Mouse (Mus musculus) limb, embryonic 12.5 days (tissue): Measurements from ENCODE around the gene Scfd2. TPM values are rescaled to one million over a fixed set of nuclear protein-coding genes. Genes with fewer than 3 reads are reported as not detected.

Experiments used
- ATAC-seq: fragments of 200-750 bp; cut with Nextera tagmentation; 2 replicates; pipeline ENCODE4 v1.8.0; 2017; ENCODE audit warnings: low read depth, moderate TSS enrichment; ENCODE audit not compliant: insufficient number of reproducible peaks, insufficient read depth, low FRiP score, low TSS enrichment
- H3K27ac ChIP-seq: fragments of 300-500 bp; sonication (generic); 2 replicates; pipeline ENCODE4 v1.5.1; 2016; ENCODE audit warnings: mild to moderate bottlenecking, moderate library complexity
- H3K27me3 ChIP-seq: fragments of 300-500 bp; sonication (generic); 2 replicates; pipeline ENCODE4 v1.6.1; 2016; ENCODE audit warnings: mild to moderate bottlenecking, moderate library complexity
- H3K36me3 ChIP-seq: fragments of 300-500 bp; sonication (generic); 2 replicates; pipeline ENCODE4 v1.6.1; 2016; ENCODE audit warnings: mild to moderate bottlenecking, moderate library complexity
- H3K4me1 ChIP-seq: fragments of 300-500 bp; sonication (generic); replicated peaks from 2 replicates; pipeline ENCODE4 v1.6.1; 2016
- H3K4me2 ChIP-seq: fragments of 300-500 bp; sonication (generic); 2 replicates; pipeline ENCODE4 v1.6.1; 2016; ENCODE audit warnings: mild to moderate bottlenecking, moderate library complexity
- H3K4me3 ChIP-seq: fragments of 300-500 bp; sonication (generic); replicated peaks from 2 replicates; pipeline ENCODE4 v1.5.1; 2016; ENCODE audit warnings: mild to moderate bottlenecking
- H3K9ac ChIP-seq: fragments of 300-500 bp; sonication (generic); replicated peaks from 2 replicates; pipeline ENCODE4 v1.6.1; 2016; ENCODE audit warnings: mild to moderate bottlenecking, moderate library complexity
- H3K9me3 ChIP-seq: fragments of 300-500 bp; sonication (generic); 2 replicates; pipeline ENCODE4 v1.6.1; 2016; ENCODE audit warnings: mild to moderate bottlenecking, moderate library complexity
- WGBS: fragments of 180-500 bp; shearing (Covaris S2); methylation state at CpG from one replicate; pipeline ENCODE4 v1.1.7; 2016; 5-methylcytosine and 5-hydroxymethylcytosine counted together
- polyA plus RNA-seq: library from polyadenylated mRNA; unstranded; fragments of >200 nt; fragmentation: Nextera tagmentation; extraction: Ambion mirVana; gene quantifications from 2 replicates; pipeline ENCODE4 v1.2.1, GENCODE M21; 2016

Gene Scfd2
- polyA plus RNA-seq, 1 experiment from 2014 or later, result 19.1 TPM

DNA sequence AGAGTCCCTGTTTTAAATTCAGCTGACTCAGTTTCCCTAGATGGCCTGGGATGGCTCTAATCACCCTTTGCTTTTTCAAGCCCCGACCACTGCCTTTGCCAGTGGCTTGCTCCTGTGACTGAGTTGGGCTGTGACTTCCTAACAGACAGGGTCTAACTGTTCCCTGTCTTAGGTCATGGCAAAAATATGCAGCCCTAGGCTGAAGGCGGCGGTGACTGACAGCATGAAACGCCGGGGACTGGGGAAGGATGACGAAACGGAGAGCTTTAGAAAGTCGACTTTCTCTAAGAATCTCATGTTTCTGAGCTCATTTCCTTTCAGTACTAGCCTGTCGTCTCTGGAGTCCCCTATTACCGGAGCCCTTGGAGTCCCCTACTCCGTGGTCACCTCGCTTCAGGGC lies 359.4 kb downstream of the Scfd2 start:
- peak overlapping the region; percentile 21; the same call in 1 of the 2 replicates for H3K4me2 ChIP-seq

DNA sequence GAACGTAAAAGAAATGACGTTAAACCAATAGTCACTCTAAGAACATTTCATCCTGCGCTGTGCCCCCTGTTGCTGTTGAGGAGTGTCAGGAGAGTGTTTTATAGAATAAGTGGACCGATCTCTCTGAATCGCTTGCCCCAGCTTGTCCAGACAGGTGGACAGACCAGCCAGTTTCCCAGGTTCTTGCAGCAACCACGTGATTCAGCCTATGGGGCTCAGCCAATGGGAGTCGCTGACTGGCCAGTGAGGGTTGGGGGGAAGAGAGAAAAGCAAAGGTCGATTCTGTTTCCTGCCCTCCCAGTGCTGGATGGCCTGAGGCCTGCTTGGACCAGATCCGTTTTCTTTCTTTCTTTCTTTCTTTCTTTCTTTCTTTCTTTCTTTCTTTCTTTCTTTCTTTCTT lies 359.8 kb downstream of the Scfd2 start:
- peak overlapping the region; percentile 91 for H3K27ac ChIP-seq
- no peaks in the 10 kb centered on the region for H3K27me3 ChIP-seq
- whole genome bisulfite sequencing, result 67% methylated on average over 9 of the region's 9 CpGs
- H3K4me1 ChIP-seq, result peaks cover 65% of the 10 kb centered on the region
- H3K4me2 ChIP-seq, result no peak overlapping the region
- ATAC-seq, result no peak
- H3K9ac ChIP-seq, result no peak overlapping the region
- no peaks in the 10 kb centered on the region for H3K36me3 ChIP-seq
- no peak overlapping the region for H3K4me3 ChIP-seq
- H3K9me3 ChIP-seq, result no peaks in the 10 kb centered on the region

More for the DNA sequence above, 359.4 kb downstream of the Scfd2 start:
- no peak for ATAC-seq
- no peaks in the 10 kb centered on the region for H3K9me3 ChIP-seq
- H3K27me3 ChIP-seq, result no peaks in the 10 kb centered on the region
- no peaks in the 10 kb centered on the region for H3K36me3 ChIP-seq
- H3K4me3 ChIP-seq, result no peak overlapping the region
- WGBS, result 49% methylated on average over 12 of the region's 12 CpGs
- no peak overlapping the region for H3K9ac ChIP-seq
- peak overlapping the region; percentile 91 for H3K27ac ChIP-seq
- H3K4me1 ChIP-seq, result peaks cover 69% of the 10 kb centered on the region

DNA sequence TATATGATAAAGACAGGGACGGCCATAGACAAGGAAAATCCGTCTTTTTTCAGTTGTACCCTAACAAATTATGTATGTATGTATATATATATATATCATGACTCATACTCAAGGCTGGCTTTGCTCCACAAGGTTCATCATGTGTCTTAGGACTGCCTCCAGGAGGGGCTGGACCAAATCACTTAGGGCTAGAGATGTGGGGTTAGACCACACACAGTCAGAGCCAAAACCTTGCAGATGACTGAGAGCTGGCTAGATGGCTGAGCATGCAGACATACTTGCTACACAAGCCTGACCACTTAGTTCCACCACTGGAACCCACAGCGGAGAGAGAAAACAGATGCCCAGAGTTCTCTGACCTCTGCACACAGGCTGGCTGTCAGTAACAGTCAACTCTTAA lies 363.5 kb downstream of the Scfd2 start:
- 83% methylated on average over 3 of the region's 3 CpGs for WGBS
- no peak overlapping the region for H3K27ac ChIP-seq
- ATAC-seq, result no peak

DNA sequence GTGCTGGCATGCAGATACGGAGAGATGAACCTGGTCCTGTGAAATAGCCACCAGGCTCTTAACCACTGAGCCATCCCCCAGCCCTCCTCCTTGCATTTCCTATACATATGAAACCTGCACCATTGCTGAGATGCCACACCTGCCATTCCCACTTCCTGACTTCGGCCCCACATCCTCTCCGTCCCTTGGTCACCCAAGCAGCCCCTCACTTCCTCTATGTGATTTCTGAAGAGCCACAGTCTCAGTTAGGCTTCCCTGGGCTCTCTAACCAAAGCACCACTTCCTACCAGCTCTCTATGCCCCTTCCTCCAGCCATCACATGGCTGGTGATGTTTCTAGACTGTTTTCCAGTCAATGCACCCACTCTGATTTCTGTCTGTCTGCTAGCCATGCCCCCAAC lies 364.9 kb downstream of the Scfd2 start:
- no peak overlapping the region for H3K27ac ChIP-seq
- H3K4me3 ChIP-seq, result no peak overlapping the region
- peaks cover 31% of the 10 kb centered on the region for H3K4me1 ChIP-seq
- no peak for ATAC-seq
- no peaks in the 10 kb centered on the region for H3K36me3 ChIP-seq
- no peaks in the 10 kb centered on the region for H3K27me3 ChIP-seq
- no peak overlapping the region for H3K4me2 ChIP-seq
- no peaks in the 10 kb centered on the region for H3K9me3 ChIP-seq
- WGBS, result 84% methylated on average over 3 of the region's 3 CpGs
- no peak overlapping the region for H3K9ac ChIP-seq

More for the DNA sequence above, 363.5 kb downstream of the Scfd2 start:
- H3K9ac ChIP-seq, result no peak overlapping the region
- peaks cover 34% of the 10 kb centered on the region for H3K4me1 ChIP-seq
- H3K9me3 ChIP-seq, result no peaks in the 10 kb centered on the region
- no peak overlapping the region for H3K4me3 ChIP-seq
- H3K4me2 ChIP-seq, result no peak overlapping the region
- H3K27me3 ChIP-seq, result no peaks in the 10 kb centered on the region
- H3K36me3 ChIP-seq, result no peaks in the 10 kb centered on the region

DNA sequence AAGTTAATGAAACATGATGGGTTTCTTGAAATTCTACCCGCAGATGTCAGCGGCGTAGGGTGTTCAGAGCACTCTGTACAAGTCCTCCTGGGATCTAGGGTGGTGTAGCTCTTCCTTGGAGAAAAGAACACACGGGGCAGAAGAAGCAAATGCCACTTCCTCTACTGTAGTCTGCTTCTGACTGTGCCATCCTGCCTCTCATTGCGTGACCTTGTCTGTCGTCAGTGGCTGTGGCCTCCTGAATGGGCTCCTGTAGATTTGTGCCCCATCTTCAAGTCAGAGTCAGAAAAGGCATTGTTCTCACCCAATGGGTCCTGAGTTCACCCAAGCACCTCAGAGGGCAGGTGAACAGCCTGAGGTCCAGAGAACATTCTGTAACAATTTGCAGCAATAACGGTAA lies 367.0 kb downstream of the Scfd2 start:
- Histone ChIP-seq H3K4me2 (no peak overlapping the region), H3K9ac (no peak overlapping the region), H3K4me3 (no peak overlapping the region), H3K4me1 (peaks cover 48% of the 10 kb centered on the region), H3K27me3 (no peaks in the 10 kb centered on the region), H3K36me3 (no peaks in the 10 kb centered on the region), H3K9me3 (no peaks in the 10 kb centered on the region), H3K27ac (no peak overlapping the region)
- WGBS, result 87% methylated on average over 7 of the region's 7 CpGs
- no peak for ATAC-seq

DNA sequence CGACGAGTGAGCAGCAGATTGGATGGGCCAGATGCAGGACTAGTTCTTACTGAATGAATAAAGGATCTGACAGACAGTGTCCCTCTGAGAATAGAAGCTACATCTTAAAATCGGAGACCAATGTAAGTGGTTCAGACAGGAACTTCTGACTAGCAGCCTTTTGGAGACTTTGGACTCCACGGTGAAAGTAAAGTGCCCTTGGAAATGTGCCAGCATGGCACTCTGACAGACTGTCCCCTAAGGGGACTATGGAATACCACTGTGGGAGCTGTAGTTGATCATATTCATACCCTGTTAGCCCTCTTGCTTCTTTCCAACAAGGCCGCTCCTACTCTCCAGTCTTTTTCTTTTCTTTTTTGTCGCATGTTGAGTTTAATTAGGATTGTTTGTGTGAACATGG lies 368.4 kb downstream of the Scfd2 start:
- no peak for ATAC-seq

DNA sequence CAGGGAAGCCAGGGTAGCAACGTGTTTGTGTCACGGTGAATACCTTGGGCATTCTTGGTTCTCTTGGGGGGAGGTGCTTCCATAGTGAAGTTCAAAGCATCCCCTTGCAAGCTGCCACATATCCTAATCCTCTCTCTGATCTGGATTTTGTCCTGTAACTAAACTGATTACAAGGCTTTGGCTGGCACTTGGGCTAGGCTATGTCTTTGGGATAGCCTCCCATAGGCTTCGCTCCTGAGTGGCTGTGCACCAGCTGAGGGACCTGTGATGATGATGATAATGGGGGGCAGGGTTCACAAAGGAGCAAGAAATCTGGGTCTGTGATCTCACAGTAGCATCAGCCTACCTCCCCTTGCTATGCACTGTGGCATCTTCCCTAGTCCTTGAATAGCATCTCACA lies 369.5 kb downstream of the Scfd2 start:
- H3K4me2 ChIP-seq, result peak overlapping the region; percentile 57
- H3K27me3 ChIP-seq, result no peaks in the 10 kb centered on the region
- no peak for ATAC-seq
- H3K4me3 ChIP-seq, result peak overlapping the region; percentile 23
- no peaks in the 10 kb centered on the region for H3K9me3 ChIP-seq
- peaks cover 41% of the 10 kb centered on the region for H3K4me1 ChIP-seq
- no peaks in the 10 kb centered on the region for H3K36me3 ChIP-seq
- H3K27ac ChIP-seq, result peak overlapping the region; percentile 89
- 31% methylated on average over 3 of the region's 3 CpGs for WGBS
- 0 out of 2 replicates have a peak overlapping the region, but pooled peaks have one; percentile 27 for H3K9ac ChIP-seq

More for the DNA sequence above, 368.4 kb downstream of the Scfd2 start:
- no peaks in the 10 kb centered on the region for H3K9me3 ChIP-seq
- no peak overlapping the region for H3K4me3 ChIP-seq
- H3K4me1 ChIP-seq, result peaks cover 42% of the 10 kb centered on the region
- no peak overlapping the region for H3K9ac ChIP-seq
- WGBS, result 84% methylated on average over 6 of the region's 6 CpGs
- H3K4me2 ChIP-seq, result no peak overlapping the region
- no peak overlapping the region for H3K27ac ChIP-seq
- no peaks in the 10 kb centered on the region for H3K36me3 ChIP-seq
- H3K27me3 ChIP-seq, result no peaks in the 10 kb centered on the region

DNA sequence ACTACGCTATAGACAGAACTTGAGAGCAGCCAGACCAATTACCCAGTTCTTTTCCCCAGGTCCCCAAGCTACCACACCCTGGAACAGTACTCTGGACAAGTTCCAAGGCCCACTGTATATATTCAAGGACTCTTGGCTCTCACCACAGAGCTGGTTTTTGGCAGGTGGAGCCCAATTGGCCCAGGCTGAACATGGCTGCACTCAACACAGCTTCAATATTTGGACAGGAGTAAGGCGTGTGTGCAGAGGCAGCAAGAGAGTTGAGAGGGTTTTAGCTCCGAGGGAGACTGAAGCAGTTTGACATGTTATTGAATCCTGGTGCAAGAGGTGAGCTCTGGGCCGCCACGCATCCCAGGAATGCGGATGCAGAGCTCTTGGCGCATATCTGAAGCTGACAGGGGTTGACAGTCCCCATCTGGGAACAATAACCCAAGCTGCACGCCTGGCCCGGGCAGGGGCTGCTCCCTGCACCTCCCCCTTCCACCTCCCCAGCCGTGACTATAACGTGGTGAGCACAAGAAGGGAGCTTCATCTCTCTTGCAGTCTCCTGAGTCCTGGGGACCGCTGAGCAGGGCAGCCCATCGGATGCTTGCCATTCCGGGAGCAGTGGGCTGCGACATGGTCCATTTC lies 370.1 kb downstream of the Scfd2 start:
- 0 out of 2 replicates have a peak overlapping the region, but pooled peaks have one; percentile 27 for H3K9ac ChIP-seq
- no peaks in the 10 kb centered on the region for H3K9me3 ChIP-seq
- no peaks in the 10 kb centered on the region for H3K27me3 ChIP-seq
- peak overlapping the region; percentile 23 for H3K4me3 ChIP-seq
- peak overlapping the region; percentile 89 for H3K27ac ChIP-seq
- H3K4me2 ChIP-seq, result peak overlapping the region; percentile 57
- peaks cover 47% of the 10 kb centered on the region for H3K4me1 ChIP-seq
- WGBS, result 7% methylated on average over 15 of the region's 15 CpGs
- no peaks in the 10 kb centered on the region for H3K36me3 ChIP-seq
- ATAC-seq, result peak; percentile 80

DNA sequence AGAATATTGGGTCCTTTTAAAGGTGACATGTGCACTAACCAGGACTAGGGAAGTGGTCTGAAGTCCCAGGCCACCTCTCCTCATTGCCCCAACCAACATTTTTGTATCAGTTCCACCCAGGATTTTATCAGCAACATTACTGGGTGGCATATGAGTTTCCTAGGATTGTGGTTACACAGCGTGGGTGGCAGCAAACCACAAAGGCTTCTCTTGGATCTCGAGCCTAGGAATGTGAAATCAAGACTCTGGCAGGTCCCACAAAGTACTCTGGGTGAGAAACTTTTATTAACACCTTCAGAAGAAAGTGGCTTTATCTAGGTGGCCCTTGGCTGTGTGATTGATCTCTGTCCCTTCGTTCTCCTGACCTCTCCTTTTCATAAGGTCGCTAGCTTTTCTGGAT lies 371.2 kb downstream of the Scfd2 start:
- 55% methylated on average over 4 of the region's 4 CpGs for WGBS
- Histone ChIP-seq H3K27me3 (no peaks in the 10 kb centered on the region), H3K9ac (no peak overlapping the region), H3K36me3 (no peaks in the 10 kb centered on the region), H3K4me2 (no peak overlapping the region), H3K9me3 (no peaks in the 10 kb centered on the region), H3K4me1 (peaks cover 58% of the 10 kb centered on the region), H3K27ac (peak overlapping the region; percentile 89), H3K4me3 (no peak overlapping the region)
- no peak for ATAC-seq

DNA sequence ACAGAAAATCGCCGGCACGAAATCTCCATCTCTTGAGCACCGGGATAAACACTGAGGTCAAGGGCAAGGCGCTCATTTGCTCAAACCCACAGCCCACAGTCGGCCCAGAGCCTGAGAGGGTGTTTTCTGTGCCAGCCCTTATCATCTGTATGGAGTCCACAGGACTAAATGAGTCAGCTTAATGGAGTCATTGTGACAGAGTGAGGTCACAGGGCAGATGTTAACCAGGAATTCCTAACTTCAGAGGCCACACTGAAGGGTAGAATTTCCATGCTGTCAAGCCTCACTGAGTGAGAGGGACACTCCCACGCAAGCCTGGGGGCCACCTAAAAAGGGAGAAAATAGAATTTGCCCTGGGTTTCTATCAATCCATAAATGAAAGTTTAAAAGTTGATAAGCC lies 371.7 kb downstream of the Scfd2 start:
- ATAC-seq, result no peak
- Histone ChIP-seq H3K4me1 (peaks cover 62% of the 10 kb centered on the region), H3K4me3 (no peak overlapping the region), H3K4me2 (no peak overlapping the region), H3K9ac (no peak overlapping the region), H3K27ac (peak overlapping the region; percentile 89), H3K9me3 (no peaks in the 10 kb centered on the region), H3K36me3 (no peaks in the 10 kb centered on the region), H3K27me3 (no peaks in the 10 kb centered on the region)
- WGBS, result 36% methylated on average over 7 of the region's 7 CpGs

DNA sequence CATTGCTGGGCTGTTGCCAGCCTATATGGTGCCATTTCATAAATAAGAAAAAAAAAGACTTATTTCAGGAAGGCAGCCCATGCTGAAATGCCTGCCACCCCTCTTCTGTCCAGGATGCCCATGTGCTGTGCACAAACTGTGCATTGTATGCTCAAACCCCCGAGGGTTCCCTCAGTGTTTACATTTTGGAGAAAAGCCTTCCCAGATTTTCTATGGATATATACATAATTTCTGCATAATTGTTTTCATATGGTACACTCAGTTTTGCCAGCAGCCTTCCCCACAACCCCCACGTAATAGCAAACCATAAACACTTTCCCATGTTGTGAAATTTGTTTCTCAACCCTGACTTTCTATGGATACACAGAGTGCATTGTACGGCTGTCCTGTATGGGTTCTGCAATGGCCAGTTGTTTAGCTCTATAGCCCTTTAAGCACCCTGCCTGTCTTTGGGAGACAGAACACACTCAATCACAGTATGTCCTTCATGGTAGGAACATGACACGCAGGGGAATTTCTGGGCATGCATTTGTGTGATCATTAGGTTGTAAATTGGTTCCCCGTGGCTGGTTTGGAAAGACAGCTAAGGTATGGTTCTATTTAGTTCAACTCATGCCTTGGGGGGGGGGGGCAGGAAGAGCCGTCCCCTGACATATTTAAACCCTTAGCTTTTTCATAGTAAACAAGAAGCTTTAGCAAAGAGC lies 372.5 kb downstream of the Scfd2 start:
- Histone ChIP-seq H3K27me3 (no peaks in the 10 kb centered on the region), H3K27ac (peak overlapping the region; percentile 89), H3K4me2 (no peak overlapping the region), H3K4me1 (peaks cover 68% of the 10 kb centered on the region), H3K9ac (no peak overlapping the region), H3K4me3 (no peak overlapping the region), H3K9me3 (no peaks in the 10 kb centered on the region), H3K36me3 (no peaks in the 10 kb centered on the region)
- ATAC-seq, result no peak
- WGBS, result 49% methylated on average over 6 of the region's 6 CpGs
